Mouse (Mus musculus): ENCODE results near the gene Romo1. TPM values are rescaled to one million over a fixed set of nuclear protein-coding genes. Genes with fewer than 3 reads are reported as not detected.
A peak's percentile ranks its signal among the peaks of the same experiment; 100 is the strongest.
"Not testable (repeated sequence)": the region's sequence is repeated elsewhere in the genome, so short reads cannot be mapped to it uniquely, and the experiment has no call there.

Gene Romo1
- total RNA-seq (2021): 100 to 1,000 TPM; 143 to 169 TPM

DNA sequence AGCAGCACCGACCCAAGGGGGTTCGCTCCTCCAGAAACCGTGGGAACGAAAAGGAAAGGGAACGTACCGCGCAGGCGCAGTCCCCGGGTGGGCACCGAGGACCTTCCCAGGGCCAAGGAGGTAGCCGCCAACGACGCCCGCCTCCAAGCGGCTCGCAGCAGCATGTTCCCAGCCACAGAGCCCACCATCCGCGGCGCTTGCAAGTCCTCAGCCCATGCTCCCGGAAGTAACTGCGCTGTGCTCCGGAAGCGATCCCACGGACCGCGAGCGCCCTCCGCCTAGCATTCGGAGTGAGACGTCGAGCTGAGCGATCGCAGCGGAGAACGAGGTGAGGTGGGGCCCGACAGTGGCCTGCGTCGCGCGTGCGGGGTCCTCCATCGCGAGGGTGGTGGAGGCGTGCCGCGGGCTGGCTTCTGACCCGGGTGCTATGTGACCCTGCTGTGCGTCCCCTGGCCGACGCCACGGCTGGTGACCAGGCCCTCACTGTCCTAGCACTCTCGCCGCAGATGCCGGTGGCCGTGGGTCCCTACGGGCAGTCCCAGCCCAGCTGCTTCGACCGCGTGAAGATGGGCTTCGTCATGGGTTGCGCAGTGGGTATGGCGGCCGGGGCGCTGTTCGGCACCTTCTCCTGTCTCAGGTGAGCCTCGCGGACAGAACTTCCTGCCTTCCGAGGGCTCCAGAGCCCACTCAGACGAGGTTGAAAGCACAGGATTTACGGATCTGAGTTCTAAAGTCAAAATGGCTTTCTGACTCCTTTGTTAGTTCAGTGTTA, at the start of gene Romo1, which contains the start of gene Nfs1:
Gene Romo1, plus strand, starts transcription at position 87 of the 772 bp plus-strand sequence.
Gene Nfs1, minus strand, starts transcription at position 234 of the 772 bp plus-strand sequence.
- intact Hi-C loops (cut with DNase I): loop anchor here (5.0 to 10.0 kb wide), 2 partner anchors 137 to 179 kb away; partner anchors contain the start of genes 6430550D23Rik and Ergic3
- peak; percentile 94 for DNase-seq (ENCODE audit: low spot score in 2 of 2)

- peak; percentile 17 to 21 for DNase-seq (ENCODE audit: low spot score in 2 of 2)
These were observed 33.0 kb upstream of the Romo1 start for GRCm38 (mm10) chr2:156110627-156111357.

DNA sequence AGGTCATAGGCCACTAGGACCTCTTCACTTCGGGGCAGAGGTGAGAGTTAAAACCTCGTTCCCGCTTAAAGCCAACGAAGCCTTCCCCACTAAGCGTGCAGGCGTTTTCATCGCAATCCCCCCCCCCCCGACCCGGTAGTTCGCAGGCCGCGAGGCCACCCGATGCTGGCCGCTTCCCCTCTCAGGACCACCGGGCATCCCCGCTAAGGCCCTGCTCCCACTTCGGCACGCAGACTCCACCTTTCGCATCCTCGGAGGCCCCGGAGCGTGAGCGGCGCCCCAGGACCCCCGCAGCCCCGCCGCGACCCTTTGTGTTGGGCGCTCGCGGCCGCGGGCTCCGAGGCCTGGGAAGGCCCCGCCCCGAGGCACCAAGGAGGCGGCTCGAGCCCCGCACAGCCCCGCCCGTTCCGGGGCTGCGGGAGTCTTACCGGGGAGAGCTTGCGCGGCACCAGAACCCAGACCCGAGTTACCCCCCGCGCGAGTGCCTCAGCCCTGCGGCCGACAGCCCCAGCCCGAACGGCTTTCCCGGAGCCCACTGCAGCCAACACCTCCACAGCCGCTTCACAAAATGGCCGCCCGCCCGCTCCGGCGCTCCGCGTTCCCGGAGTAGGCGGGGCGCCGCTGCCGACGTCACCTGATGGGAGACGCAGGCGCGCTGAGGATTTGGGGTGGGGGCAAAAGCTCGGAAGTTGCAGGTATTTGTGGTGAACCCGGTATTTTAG, 32.3 kb upstream of the Romo1 start, which contains the start of the genes Cpne1 and Rbm12:
Gene Cpne1, minus strand, starts transcription at position 608 of the 722 bp plus-strand sequence.
Gene Rbm12, minus strand, starts transcription at position 621 of the 722 bp plus-strand sequence.
- intact Hi-C loops (cut with DNase I): no loop called here
- peak; percentile 91 to 92 for DNase-seq (ENCODE audit: low spot score in 2 of 2)

More at GRCm38 (mm10) chr2:156110627-156111357, 33.0 kb upstream of the Romo1 start:
- intact Hi-C loops (cut with DNase I): no loop called here

DNA sequence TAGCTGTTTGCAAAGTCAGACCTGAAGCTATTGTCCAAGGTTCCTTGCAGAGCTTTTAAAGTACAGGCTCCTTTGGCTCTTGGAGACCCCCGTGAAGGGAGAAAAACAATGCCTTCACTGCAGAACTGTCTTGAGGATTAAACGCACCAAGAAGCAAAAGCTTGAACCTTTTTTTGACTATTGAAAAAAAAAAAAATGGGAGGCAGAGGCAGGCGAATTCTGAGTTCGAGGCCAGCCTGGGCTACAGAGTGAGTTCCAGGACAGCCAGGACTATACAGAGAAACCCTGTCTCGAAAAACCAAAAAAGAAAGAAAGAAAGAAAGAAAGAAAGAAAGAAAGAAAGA, 31.8 kb upstream of the Romo1 start:
- intact Hi-C loops (cut with DNase I); DNase-seq (ENCODE audit: low spot score in 2 of 2): not testable (repeated sequence)

DNA sequence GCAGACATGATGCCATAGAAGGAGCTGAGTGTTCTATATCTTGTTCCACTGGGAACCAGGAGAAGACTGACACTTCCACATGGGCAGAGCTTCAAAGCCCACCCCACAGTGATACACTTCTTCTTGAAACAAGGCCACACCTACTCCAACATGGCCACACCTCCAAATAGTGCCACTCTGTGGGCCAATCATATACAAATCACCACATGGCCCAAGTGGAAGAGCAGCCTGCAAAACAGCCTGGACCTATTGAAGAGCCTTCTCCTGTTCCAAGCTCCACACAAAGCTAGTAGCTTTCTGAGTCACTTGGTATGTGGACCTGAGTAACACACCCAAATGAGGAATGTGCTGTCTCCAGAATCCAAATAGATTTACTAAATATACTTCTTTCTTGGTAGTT, 24.3 kb upstream of the Romo1 start:
- intact Hi-C loops (cut with DNase I): no loop called here
- no peak for DNase-seq (ENCODE audit: low spot score in 2 of 2)

DNA sequence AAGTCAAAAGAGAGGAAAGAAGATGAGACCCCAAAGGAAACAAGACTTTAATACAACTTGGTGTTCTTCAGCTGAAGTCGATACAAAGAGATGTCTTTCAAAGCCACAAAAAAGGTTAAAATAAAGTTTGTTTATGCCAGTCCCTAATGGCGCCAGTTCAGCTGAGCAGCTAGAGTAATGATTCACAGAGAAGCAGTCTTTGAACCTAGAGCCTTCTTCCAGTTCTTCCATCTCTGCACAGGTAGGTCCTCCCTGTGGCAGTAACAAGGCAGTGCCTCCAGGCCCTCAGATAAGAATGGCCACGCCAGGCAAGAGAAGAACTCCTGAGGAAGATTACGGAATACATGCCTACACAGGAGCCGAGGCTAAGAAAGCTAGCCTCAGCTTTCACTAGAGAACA, 20.1 kb upstream of the Romo1 start:
- DNase-seq (ENCODE audit: low spot score in 2 of 2): no peak
- intact Hi-C loops (cut with DNase I): no loop called here

GRCm38 (mm10) chr2:156126992-156127391, 16.8 kb upstream of the Romo1 start, which contains the start of gene Gm28036:
Gene Gm28036, minus strand, starts transcription at chr2:156127092.
- intact Hi-C loops (cut with DNase I): no loop called here
- DNase-seq (ENCODE audit: low spot score in 2 of 2): no peak

GRCm38 (mm10) chr2:156134161-156134560, 9.7 kb upstream of the Romo1 start:
- no peak for DNase-seq (ENCODE audit: low spot score in 2 of 2)
- intact Hi-C loops (cut with DNase I): no loop called here

DNA sequence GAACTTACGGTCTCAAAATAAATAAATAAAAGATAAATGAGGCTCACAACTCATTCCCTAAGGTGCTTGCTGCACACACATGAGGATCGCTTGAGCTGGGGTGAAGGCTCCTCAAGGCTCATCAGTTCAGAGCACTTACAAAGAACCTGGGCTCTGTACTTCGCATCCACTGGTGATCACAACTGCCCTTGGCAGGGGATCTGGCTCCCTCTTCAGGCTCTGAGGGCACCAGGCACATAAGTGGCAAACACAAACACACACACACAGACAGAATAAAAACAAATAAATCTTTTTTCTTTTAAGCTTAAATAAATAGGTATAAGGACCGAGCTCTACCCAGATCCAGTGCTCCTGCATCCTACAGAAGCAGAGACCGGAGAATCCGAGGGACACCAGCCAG, 8.1 kb upstream of the Romo1 start:
- DNase-seq (ENCODE audit: low spot score in 2 of 2): no peak
- intact Hi-C loops (cut with DNase I): no loop called here

DNA sequence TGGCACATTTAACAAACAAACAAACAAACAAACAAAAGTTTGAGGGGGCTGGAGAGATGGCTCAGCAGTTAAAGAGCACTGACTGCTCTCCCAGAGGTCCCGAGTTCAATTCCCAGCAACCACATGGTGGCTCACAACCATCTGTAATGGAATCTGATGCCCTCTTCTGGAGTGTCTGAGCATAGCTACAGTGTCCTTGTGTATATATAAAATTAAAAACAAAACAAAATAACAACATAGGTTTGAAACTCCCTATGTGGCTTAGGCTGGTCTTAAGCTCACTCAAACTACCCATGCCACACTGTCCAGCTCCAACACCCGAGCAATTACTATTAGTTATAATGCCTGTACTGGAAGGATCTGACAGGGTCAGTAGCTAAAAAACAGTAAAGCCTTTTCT, 1.0 kb upstream of the Romo1 start:
- intact Hi-C loops (cut with DNase I): loop anchor here (5.0 to 10.0 kb wide), 2 partner anchors 136 to 178 kb away; partner anchors contain the start of genes 6430550D23Rik and Ergic3
- no peak for DNase-seq (ENCODE audit: low spot score in 2 of 2)

- intact Hi-C loops (cut with DNase I): loop anchor here (5.0 to 10.0 kb wide), 2 partner anchors 136 to 179 kb away; partner anchors contain the start of genes 6430550D23Rik and Ergic3
- DNase-seq (ENCODE audit: low spot score in 2 of 2): no peak
These were observed 472 bp upstream of the Romo1 start for GRCm38 (mm10) chr2:156143367-156143766.

GRCm38 (mm10) chr2:156145486-156146130, 1.8 kb downstream of the Romo1 start:
- intact Hi-C loops (cut with DNase I): loop anchor here (10.0 kb wide), 1 partner anchor 181 kb away; no protein-coding TSS in a partner anchor
- no peak for DNase-seq (ENCODE audit: low spot score in 2 of 2)

DNA sequence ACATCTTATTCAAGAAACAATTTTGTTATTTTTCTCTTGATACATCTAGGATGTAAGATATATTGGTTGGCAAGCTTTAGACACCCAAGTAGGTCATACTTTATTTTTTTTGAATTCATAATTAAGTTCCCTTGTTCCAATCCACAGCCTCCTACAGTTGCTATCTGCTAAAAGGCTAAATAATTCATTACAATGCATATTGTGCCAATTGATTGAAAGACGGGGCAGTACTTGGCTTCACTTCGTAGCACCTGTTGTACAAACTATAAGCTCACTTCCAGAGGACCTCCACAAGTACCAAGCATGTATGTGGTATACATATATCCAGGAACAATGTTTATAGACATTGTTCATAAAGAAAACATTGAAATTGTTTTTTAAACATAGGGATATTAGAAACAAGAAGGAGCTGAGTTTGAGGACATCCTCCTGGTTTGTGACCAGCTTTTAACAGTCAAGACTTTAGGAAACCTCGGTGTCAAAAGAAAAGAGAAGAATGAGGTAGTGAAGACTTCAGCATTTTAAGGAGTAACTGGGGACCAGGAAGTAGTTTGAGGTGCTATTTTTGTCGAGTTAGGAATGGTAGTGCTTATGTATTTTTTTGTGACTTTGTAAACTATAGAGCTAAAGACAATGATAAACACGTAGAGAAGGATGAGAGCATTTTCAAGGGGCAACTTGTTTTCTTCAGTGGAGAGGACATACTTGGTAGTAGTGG, 2.6 kb downstream of the Romo1 start:
- intact Hi-C loops (cut with DNase I): loop anchor here (10.0 kb wide), 1 partner anchor 182 kb away; no protein-coding TSS in a partner anchor
- DNase-seq (ENCODE audit: low spot score in 2 of 2): no peak

DNA sequence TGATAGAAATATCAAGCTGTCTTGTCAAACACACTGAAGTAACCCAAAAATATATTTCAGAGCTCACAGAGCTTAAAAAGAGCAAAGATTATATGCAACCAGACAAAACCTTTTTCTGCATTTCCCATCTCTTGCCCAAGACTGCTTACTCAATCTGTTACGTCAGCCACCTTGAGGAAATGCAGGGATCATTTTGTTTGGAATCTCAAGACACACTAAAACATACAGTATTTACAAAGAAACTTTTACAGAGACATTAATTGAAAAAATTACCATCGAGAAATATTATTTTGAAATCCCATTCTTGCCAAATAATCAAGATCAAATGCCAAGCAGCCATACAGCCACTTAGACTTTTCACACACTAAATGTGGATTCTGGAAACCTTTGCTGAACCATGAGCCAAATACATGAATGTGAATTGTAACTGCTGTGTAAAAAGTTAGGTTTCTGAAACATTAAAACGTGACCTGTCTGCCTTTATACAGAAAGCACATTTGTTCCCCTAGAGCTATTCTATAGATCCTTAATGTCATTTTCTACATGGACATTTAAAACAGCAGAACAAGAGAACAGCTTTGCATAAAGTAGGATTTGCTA, 3.6 kb downstream of the Romo1 start:
- intact Hi-C loops (cut with DNase I): loop anchor here (10.0 kb wide), 1 partner anchor 183 kb away; no protein-coding TSS in a partner anchor
- no peak for DNase-seq (ENCODE audit: low spot score in 2 of 2)

- intact Hi-C loops (cut with DNase I): no loop called here
- no peak for DNase-seq (ENCODE audit: low spot score in 2 of 2)
These were observed 7.7 kb downstream of the Romo1 start for GRCm38 (mm10) chr2:156151538-156151937.

- no peak for DNase-seq (ENCODE audit: low spot score in 2 of 2)
- intact Hi-C loops (cut with DNase I): no loop called here
These were observed 21.6 kb downstream of the Romo1 start for GRCm38 (mm10) chr2:156165478-156165877.

GRCm38 (mm10) chr2:156166557-156166956, 22.7 kb downstream of the Romo1 start:
- DNase-seq (ENCODE audit: low spot score in 2 of 2): no peak
- intact Hi-C loops (cut with DNase I): no loop called here

- no peak for DNase-seq (ENCODE audit: low spot score in 2 of 2)
- intact Hi-C loops (cut with DNase I): loop anchor here (5.0 kb wide), 2 partner anchors 80 to 100 kb away; no protein-coding TSS in a partner anchor
These were observed 33.2 kb downstream of the Romo1 start for GRCm38 (mm10) chr2:156177079-156177478.

Data from left cerebral cortex, postnatal 36 days (tissue).